Mouse (Mus musculus): ENCODE measurements at regions not wholly inside any gene's neighbourhood (a gene's known extent, or its start where the extent isn't known, plus 50 kb on each side); places are given as distances from the start of the nearest gene placed in this dataset.

DNA sequence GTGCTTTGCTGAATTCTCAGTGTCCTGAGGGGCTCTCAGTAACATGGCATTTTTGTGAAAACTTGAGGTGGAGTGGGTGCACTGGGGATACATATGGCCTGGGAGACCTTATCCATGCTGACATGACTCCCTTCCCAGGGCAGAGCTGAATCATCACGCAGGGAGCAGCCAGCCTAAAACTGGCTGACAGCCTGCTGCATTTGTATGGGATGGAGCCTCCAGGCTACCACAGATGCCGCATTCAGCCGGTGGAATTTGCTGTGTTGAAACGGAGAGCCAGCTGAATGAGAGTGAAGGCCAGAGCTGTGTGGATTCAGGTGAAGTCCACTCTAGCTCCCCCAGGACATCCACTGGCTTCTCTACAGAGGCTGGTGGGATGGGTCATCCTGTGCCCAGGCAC, 85.9 kb upstream of the Prickle1 start:
- TF ChIP-seq CTCF (IDR thresholded peaks at IDR 0.05; ENCODE audit: low read depth, low read length): no peak
- no peak for TF ChIP-seq POLR2A (IDR thresholded peaks at IDR 0.05; ENCODE audit: insufficient read depth, low read length)
